Mouse (Mus musculus): ENCODE results near the gene Gm45062. TPM values are rescaled to one million over a fixed set of nuclear protein-coding genes. Genes with fewer than 3 reads are reported as not detected.

Gm45062 gene
- total and polyA plus RNA-seq, 2 experiments from 2014 or later = 1.4 to 5.4 TPM

- no peak for TF ChIP-seq CTCF (IDR thresholded peaks at IDR 0.05; ENCODE audit: low read depth)
- no peaks in the 10 kb centered on the region for H3K4me1 ChIP-seq (ENCODE audit: insufficient read depth)
These were observed 11.8 kb downstream of the Gm45062 start for GRCm38 (mm10) chr6:8271047-8271446.

GRCm38 (mm10) chr6:8274387-8275054 is 15.3 kb downstream of the Gm45062 start:
- 0 out of 2 replicates have a peak, but pooled peaks have one; percentile 54 for ATAC-seq
- peak; percentile 71 for TF ChIP-seq CTCF (IDR thresholded peaks at IDR 0.05; ENCODE audit: low read depth)
- no peaks in the 10 kb centered on the region for H3K9me3 ChIP-seq (ENCODE audit: low read length)

More at GRCm38 (mm10) chr6:8271047-8271446, 11.8 kb downstream of the Gm45062 start:
- Histone ChIP-seq H3K27ac (ENCODE audit: low read depth, low read length) (no peak overlapping the region), H3K9ac (no peak overlapping the region), H3K27me3 (ENCODE audit: insufficient read depth, low read length) (no peaks in the 10 kb centered on the region), H3K4me3 (ENCODE audit: low read depth, low read length) (no peak overlapping the region), H3K36me3 (ENCODE audit: insufficient read depth) (peaks cover 9% of the 10 kb centered on the region; the same call in 1 of the 2 replicates), H3K4me2 (ENCODE audit: low read depth) (no peak overlapping the region), H3K9me3 (ENCODE audit: low read length) (no peaks in the 10 kb centered on the region)
- 82% methylated on average over 3 of the region's 3 CpGs for WGBS
- DNase-seq (no peak), ATAC-seq (no peak)

GRCm38 (mm10) chr6:8275098-8275497 is 15.8 kb downstream of the Gm45062 start:
- ATAC-seq = peak; percentile 87
- Histone ChIP-seq H3K9ac (no peak overlapping the region), H3K9me3 (ENCODE audit: low read length) (no peaks in the 10 kb centered on the region), H3K36me3 (ENCODE audit: insufficient read depth) (peaks cover 9% of the 10 kb centered on the region; the same call in 1 of the 2 replicates), H3K4me3 (ENCODE audit: low read depth, low read length) (no peak overlapping the region), H3K4me2 (ENCODE audit: low read depth) (no peak overlapping the region), H3K27me3 (ENCODE audit: insufficient read depth, low read length) (no peaks in the 10 kb centered on the region), H3K27ac (ENCODE audit: low read depth, low read length) (no peak overlapping the region), H3K4me1 (ENCODE audit: insufficient read depth) (no peaks in the 10 kb centered on the region)
- WGBS = 11% methylated on average over 1 of the region's 1 CpGs
- peak; percentile 81 for TF ChIP-seq CTCF (IDR thresholded peaks at IDR 0.05; ENCODE audit: low read depth)
- DNase-seq = peak; percentile 86

More at GRCm38 (mm10) chr6:8274387-8275054, 15.3 kb downstream of the Gm45062 start:
- peak; percentile 49 for DNase-seq
- H3K4me3 ChIP-seq (ENCODE audit: low read depth, low read length) = no peak overlapping the region
- 30% methylated on average over 6 of the region's 6 CpGs for WGBS
- H3K27ac ChIP-seq (ENCODE audit: low read depth, low read length) = no peak overlapping the region
- no peak overlapping the region for H3K4me2 ChIP-seq (ENCODE audit: low read depth)
- H3K27me3 ChIP-seq (ENCODE audit: insufficient read depth, low read length) = no peaks in the 10 kb centered on the region
- H3K4me1 ChIP-seq (ENCODE audit: insufficient read depth) = no peaks in the 10 kb centered on the region
- H3K36me3 ChIP-seq (ENCODE audit: insufficient read depth) = peaks cover 9% of the 10 kb centered on the region; the same call in 1 of the 2 replicates
- no peak overlapping the region for H3K9ac ChIP-seq

DNA sequence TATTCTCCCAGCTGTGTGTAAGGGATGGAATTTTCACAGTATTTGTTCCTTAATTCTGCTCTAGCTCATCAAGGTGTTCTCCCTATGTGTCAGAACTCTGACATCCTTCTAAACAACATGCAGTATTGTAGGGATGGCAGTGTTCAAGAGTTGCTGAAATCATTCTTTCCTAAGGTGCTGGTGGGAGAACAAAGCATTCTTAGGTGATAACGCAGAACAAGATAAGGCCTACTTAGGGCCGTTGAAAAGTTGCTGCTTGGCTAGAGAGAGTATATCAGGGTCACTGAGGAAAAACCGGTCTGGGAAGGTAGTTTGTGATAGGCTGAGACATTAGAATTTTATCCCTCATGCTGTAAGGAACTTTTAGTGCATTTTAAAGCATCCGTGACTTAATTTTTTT is 17.2 kb downstream of the Gm45062 start:
- no peak overlapping the region for H3K27ac ChIP-seq (ENCODE audit: low read depth, low read length)
- H3K27me3 ChIP-seq (ENCODE audit: insufficient read depth, low read length) = no peaks in the 10 kb centered on the region
- no peak overlapping the region for H3K4me3 ChIP-seq (ENCODE audit: low read depth, low read length)
- 83% methylated on average over 4 of the region's 4 CpGs for WGBS
- ATAC-seq = no peak
- H3K9me3 ChIP-seq (ENCODE audit: low read length) = no peaks in the 10 kb centered on the region
- H3K36me3 ChIP-seq (ENCODE audit: insufficient read depth) = peaks cover 5% of the 10 kb centered on the region; the same call in 1 of the 2 replicates
- DNase-seq = no peak
- no peak for TF ChIP-seq CTCF (IDR thresholded peaks at IDR 0.05; ENCODE audit: low read depth)
- no peaks in the 10 kb centered on the region for H3K4me1 ChIP-seq (ENCODE audit: insufficient read depth)
- H3K4me2 ChIP-seq (ENCODE audit: low read depth) = no peak overlapping the region
- H3K9ac ChIP-seq = no peak overlapping the region

- H3K9me3 ChIP-seq (ENCODE audit: low read length) = no peaks in the 10 kb centered on the region
- ATAC-seq (no peak), DNase-seq (no peak)
- no peaks in the 10 kb centered on the region for H3K36me3 ChIP-seq (ENCODE audit: insufficient read depth)
- no peak overlapping the region for H3K4me2 ChIP-seq (ENCODE audit: low read depth)
- no peak overlapping the region for H3K4me3 ChIP-seq (ENCODE audit: low read depth, low read length)
- no peak overlapping the region for H3K27ac ChIP-seq (ENCODE audit: low read depth, low read length)
- no peaks in the 10 kb centered on the region for H3K4me1 ChIP-seq (ENCODE audit: insufficient read depth)
- no peak overlapping the region for H3K9ac ChIP-seq
- whole genome bisulfite sequencing = 75% methylated on average over 5 of the region's 5 CpGs
- TF ChIP-seq CTCF (IDR thresholded peaks at IDR 0.05; ENCODE audit: low read depth) = 0 out of 2 replicates have a peak, but pooled peaks have one; percentile 30
- H3K27me3 ChIP-seq (ENCODE audit: insufficient read depth, low read length) = no peaks in the 10 kb centered on the region
These were observed 19.3 kb downstream of the Gm45062 start for GRCm38 (mm10) chr6:8278426-8279002.

GRCm38 (mm10) chr6:8283255-8283654 is 24.0 kb downstream of the Gm45062 start:
- no peaks in the 10 kb centered on the region for H3K27me3 ChIP-seq (ENCODE audit: insufficient read depth, low read length)
- H3K9ac ChIP-seq = no peak overlapping the region
- DNase-seq (no peak), ATAC-seq (no peak)
- H3K9me3 ChIP-seq (ENCODE audit: low read length) = no peaks in the 10 kb centered on the region
- H3K36me3 ChIP-seq (ENCODE audit: insufficient read depth) = no peaks in the 10 kb centered on the region
- no peak overlapping the region for H3K4me2 ChIP-seq (ENCODE audit: low read depth)
- 70% methylated on average over 4 of the region's 4 CpGs for WGBS
- no peak for TF ChIP-seq CTCF (IDR thresholded peaks at IDR 0.05; ENCODE audit: low read depth)
- no peak overlapping the region for H3K27ac ChIP-seq (ENCODE audit: low read depth, low read length)
- no peaks in the 10 kb centered on the region for H3K4me1 ChIP-seq (ENCODE audit: insufficient read depth)
- no peak overlapping the region for H3K4me3 ChIP-seq (ENCODE audit: low read depth, low read length)

- DNase-seq (no peak), ATAC-seq (no peak)
- Histone ChIP-seq H3K9ac (no peak overlapping the region), H3K27ac (ENCODE audit: low read depth, low read length) (no peak overlapping the region), H3K36me3 (ENCODE audit: insufficient read depth) (no peaks in the 10 kb centered on the region), H3K4me1 (ENCODE audit: insufficient read depth) (no peaks in the 10 kb centered on the region), H3K4me3 (ENCODE audit: low read depth, low read length) (no peak overlapping the region), H3K27me3 (ENCODE audit: insufficient read depth, low read length) (no peaks in the 10 kb centered on the region), H3K9me3 (ENCODE audit: low read length) (no peaks in the 10 kb centered on the region), H3K4me2 (ENCODE audit: low read depth) (no peak overlapping the region)
- no peak for TF ChIP-seq CTCF (IDR thresholded peaks at IDR 0.05; ENCODE audit: low read depth)
- WGBS = 57% methylated on average over 3 of the region's 3 CpGs
These were observed 26.2 kb downstream of the Gm45062 start for GRCm38 (mm10) chr6:8285401-8285960.
